Mouse (Mus musculus): ENCODE results near the gene Mkrn3.

The Mkrn3 gene

DNA sequence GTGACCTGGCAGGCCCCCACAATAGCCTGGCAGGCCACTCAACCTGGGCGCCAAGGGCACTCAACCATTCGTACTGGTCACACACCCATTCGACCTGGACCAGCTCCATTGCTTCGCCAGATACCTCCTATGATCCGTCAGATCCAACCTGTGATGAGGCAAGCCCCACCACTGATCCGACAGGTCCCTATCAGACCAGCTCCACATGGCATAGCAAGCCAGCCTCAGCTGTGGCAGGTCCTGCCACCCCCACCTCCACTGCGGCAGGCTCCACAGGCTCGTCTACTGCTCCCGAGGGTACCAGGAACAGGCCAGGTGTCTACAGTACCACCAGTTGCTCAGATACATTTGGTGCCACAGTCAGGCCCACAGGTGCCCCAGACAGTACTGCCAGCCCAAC is 41.4 kb downstream of the Mkrn3 start:
- DNase-seq (ENCODE audit: low spot score), result no peak

GRCm38 (mm10) chr7:62377313-62377712 is 42.6 kb downstream of the Mkrn3 start:
- DNase-seq (ENCODE audit: low spot score), result no peak

DNA sequence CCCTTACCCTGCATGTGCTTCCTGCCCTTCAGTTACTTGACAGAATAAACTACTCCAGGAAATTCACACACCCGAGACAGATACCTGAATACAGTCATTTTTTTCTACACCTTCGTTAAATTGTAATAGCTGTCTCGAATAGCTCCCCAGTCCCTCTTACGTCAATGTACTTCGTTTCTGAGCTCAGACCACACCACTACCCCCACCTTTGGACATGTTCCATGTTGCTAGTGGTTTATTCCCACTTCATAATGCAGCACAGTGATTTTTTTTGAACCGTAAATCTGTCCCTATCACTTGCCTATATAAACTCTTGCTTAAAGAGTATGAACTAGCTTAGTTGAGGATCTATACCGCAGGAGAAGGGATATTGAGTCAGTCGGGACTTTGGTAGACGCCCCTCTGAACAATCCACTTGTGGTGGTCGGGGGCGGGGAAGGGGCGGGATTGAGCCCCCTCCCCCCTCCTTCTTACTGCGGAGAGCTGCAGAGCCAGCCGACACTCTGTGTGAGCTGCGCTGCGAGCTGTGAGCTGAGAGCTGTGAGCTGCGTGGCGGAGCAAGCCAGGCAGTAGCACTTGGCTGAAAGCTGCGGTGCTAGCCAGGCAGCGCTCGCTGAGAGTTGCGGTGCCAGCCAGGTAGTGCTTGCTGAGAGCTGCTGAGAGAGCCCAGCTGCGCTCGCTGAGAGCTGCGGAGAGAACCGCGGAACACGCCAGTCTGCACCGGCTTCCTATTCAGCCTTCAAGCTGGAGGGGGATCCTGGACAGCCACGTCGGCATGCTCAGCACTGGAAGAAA is 43.2 kb downstream of the Mkrn3 start, which contains the start of gene Magel2:
Magel2 (plus strand) TSS at position 501 of the 795 bp plus-strand sequence.
- DNase-seq (ENCODE audit: low spot score), result peak; percentile 60

GRCm38 (mm10) chr7:62375658-62376057 is 44.3 kb downstream of the Mkrn3 start:
- DNase-seq (ENCODE audit: low spot score), result no peak
